Mouse (Mus musculus) right cerebral cortex, postnatal 14 days (tissue): ENCODE data around the gene Lrit2.
A peak's percentile ranks its signal among the peaks of the same experiment; 100 is the strongest.

ENCODE experiments used
- DNase-seq: peaks from one replicate; pipeline ENCODE4 v3.0.0; 2022

Lrit2 gene

DNA sequence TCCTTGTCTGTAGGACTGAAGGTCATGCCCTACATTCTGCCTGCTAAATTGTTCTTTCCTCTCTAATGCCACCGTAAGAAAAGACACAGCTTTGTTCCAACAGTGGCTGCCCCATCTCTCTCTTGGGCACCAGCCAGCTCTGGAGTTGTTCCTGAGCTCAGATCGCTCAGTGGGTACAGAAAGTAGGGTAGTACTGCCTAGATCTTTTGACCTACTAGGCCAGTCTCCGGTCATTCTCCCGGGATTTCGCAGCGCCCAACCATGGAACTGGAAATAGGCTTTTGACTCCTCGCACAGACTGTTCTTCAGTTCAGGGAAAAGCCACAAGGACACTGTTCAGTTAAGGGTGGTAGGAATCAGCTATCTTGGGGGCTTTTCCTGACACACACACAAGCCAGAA, 45.2 kb downstream of the Lrit2 start:
- DNase-seq = peak; percentile 7

DNA sequence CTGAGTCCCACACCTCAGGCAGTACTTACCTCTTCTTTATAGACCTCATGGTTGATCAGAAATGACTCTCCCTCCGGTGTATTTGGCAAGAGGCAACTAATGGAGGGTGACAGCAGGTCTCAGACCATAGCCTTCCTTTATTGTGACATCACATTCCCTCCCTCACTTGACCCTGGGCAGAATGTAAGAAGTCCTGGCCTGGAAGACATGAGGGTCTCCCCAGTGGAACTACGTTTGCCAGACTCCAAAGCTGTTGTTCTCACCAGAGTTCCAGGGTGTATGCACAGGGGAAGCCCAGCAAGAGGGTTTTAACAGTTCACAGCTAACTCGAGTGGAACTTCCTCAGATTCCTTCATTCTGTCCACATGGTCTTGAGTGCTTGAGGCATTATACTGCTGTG, 46.2 kb downstream of the Lrit2 start, which contains the start of gene 2610528A11Rik:
Gene 2610528A11Rik, minus strand, starts transcription at position 101 of the 400 bp plus-strand sequence.
- no peak for DNase-seq

- DNase-seq = no peak
Observed at GRCm38 (mm10) chr14:37119233-37119632, 51.5 kb downstream of the Lrit2 start.
